Mouse (Mus musculus) stomach, embryonic 16.5 days (tissue): Measurements from ENCODE around the gene Gm16253. TPM values are rescaled to one million over a fixed set of nuclear protein-coding genes. Genes with fewer than 3 reads are reported as not detected.

Experiments used
- ATAC-seq: fragments of 200-750 bp; cut with Nextera tagmentation; 2 replicates; pipeline ENCODE4 v1.8.0; 2017; ENCODE audit warnings: moderate number of reproducible peaks, moderate TSS enrichment; ENCODE audit not compliant: insufficient read depth, low FRiP score
- H3K27ac ChIP-seq: fragments of 300-500 bp; sonication (generic); 2 replicates; pipeline ENCODE4 v1.5.1; 2014; ENCODE audit warnings: low read length
- H3K27me3 ChIP-seq: fragments of 300-500 bp; sonication (generic); 2 replicates; pipeline ENCODE4 v1.6.1; 2014; ENCODE audit warnings: low read length, control low read depth, mixed read lengths; ENCODE audit not compliant: control insufficient read depth, insufficient read depth
- H3K36me3 ChIP-seq: fragments of 300-500 bp; sonication (generic); 2 replicates; pipeline ENCODE4 v1.6.1; 2014; ENCODE audit warnings: low read length; ENCODE audit not compliant: control insufficient read depth, insufficient read depth
- H3K4me1 ChIP-seq: fragments of 300-500 bp; sonication (generic); 2 replicates; pipeline ENCODE4 v1.6.1; 2014; ENCODE audit warnings: low read length, control low read depth, mixed read lengths; ENCODE audit not compliant: control insufficient read depth, insufficient read depth
- H3K4me2 ChIP-seq: fragments of 300-500 bp; sonication (generic); 2 replicates; pipeline ENCODE4 v1.6.1; 2014; ENCODE audit warnings: low read depth, low read length, mixed read lengths
- H3K4me3 ChIP-seq: fragments of 300-500 bp; sonication (generic); replicated peaks from 2 replicates; pipeline ENCODE4 v1.5.1; 2014; ENCODE audit warnings: mild to moderate bottlenecking, low read length
- H3K9ac ChIP-seq: fragments of 300-500 bp; sonication (generic); 2 replicates; pipeline ENCODE4 v1.6.1; 2014; ENCODE audit warnings: low read length
- H3K9me3 ChIP-seq: fragments of 300-500 bp; sonication (generic); replicated peaks from 2 replicates; pipeline ENCODE4 v1.6.1; 2016; ENCODE audit warnings: low read length, control low read depth; ENCODE audit not compliant: control insufficient read depth
- WGBS: fragments of 180-500 bp; shearing (Covaris S2); extraction: QIAGEN DNeasy Blood & Tissue Kit; methylation state at CpG from one replicate; pipeline ENCODE4 v1.1.7; 2014; 5-methylcytosine and 5-hydroxymethylcytosine counted together
- polyA plus RNA-seq: library from polyadenylated mRNA; unstranded; fragments of >200 nt; fragmentation: Nextera tagmentation; extraction: Ambion mirVana; gene quantifications from 2 replicates; pipeline ENCODE4 v1.2.1, GENCODE M21; 2015

Gm16253 gene
- 0.89 and 1.1 TPM in 2 replicates for polyA plus RNA-seq

- peak; percentile 92 for ATAC-seq
- Histone ChIP-seq H3K4me1 (peaks cover 27% of the 10 kb centered on the region), H3K4me2 (peak within 1 kb of the TSS; percentile 52), H3K4me3 (peak within 1 kb of the TSS; percentile 22), H3K27ac (peak within 1 kb of the TSS; percentile 95), H3K36me3 (no peaks in the 10 kb centered on the region), H3K27me3 (no peaks in the 10 kb centered on the region), H3K9ac (peak within 1 kb of the TSS; percentile 55), H3K9me3 (no peaks in the 10 kb centered on the region)
- 13% methylated on average over 17 of the region's 17 CpGs for WGBS
Measured at GRCm38 (mm10) chr3:96576690-96577541, at the start of gene Gm16253. Gm16253 (plus strand) TSS chr3:96576984.

- H3K4me3 ChIP-seq: no peak overlapping the region
- H3K36me3 ChIP-seq: no peaks in the 10 kb centered on the region
- peaks cover 31% of the 10 kb centered on the region for H3K27me3 ChIP-seq
- H3K9me3 ChIP-seq: no peaks in the 10 kb centered on the region
- no peak for ATAC-seq
- 0 out of 2 replicates have a peak, but pooled peaks cover 6% of the 10 kb centered on the region for H3K4me1 ChIP-seq
- H3K4me2 ChIP-seq: no peak overlapping the region
- 51% methylated on average over 9 of the region's 9 CpGs for WGBS
- H3K9ac ChIP-seq: no peak overlapping the region
- H3K27ac ChIP-seq: no peak overlapping the region
Measured at GRCm38 (mm10) chr3:96528506-96528905, 48.3 kb upstream of the Gm16253 start.

- no peak for ATAC-seq
- H3K4me2 ChIP-seq: no peak overlapping the region
- no peak overlapping the region for H3K9ac ChIP-seq
- WGBS: 49% methylated on average over 7 of the region's 7 CpGs
- no peaks in the 10 kb centered on the region for H3K36me3 ChIP-seq
- 0 out of 2 replicates have a peak, but pooled peaks cover 4% of the 10 kb centered on the region for H3K4me1 ChIP-seq
- no peaks in the 10 kb centered on the region for H3K9me3 ChIP-seq
- H3K27me3 ChIP-seq: peaks cover 17% of the 10 kb centered on the region
- no peak overlapping the region for H3K4me3 ChIP-seq
- no peak overlapping the region for H3K27ac ChIP-seq
Measured at GRCm38 (mm10) chr3:96532050-96532449, 44.7 kb upstream of the Gm16253 start.

GRCm38 (mm10) chr3:96534300-96534699, 42.5 kb upstream of the Gm16253 start:
- no peak overlapping the region for H3K9ac ChIP-seq
- no peak overlapping the region for H3K27ac ChIP-seq
- H3K9me3 ChIP-seq: no peaks in the 10 kb centered on the region
- no peak overlapping the region for H3K4me2 ChIP-seq
- no peaks in the 10 kb centered on the region for H3K36me3 ChIP-seq
- ATAC-seq: no peak
- H3K4me3 ChIP-seq: no peak overlapping the region
- WGBS: 53% methylated on average over 2 of the region's 2 CpGs
- no peaks in the 10 kb centered on the region; the same call in 1 of the 2 replicates for H3K27me3 ChIP-seq
- H3K4me1 ChIP-seq: no peaks in the 10 kb centered on the region

GRCm38 (mm10) chr3:96539316-96539715, 37.5 kb upstream of the Gm16253 start:
- WGBS: 81% methylated on average over 2 of the region's 2 CpGs
- Histone ChIP-seq H3K4me2 (no peak overlapping the region), H3K9me3 (no peaks in the 10 kb centered on the region)

GRCm38 (mm10) chr3:96540740-96541139, 36.0 kb upstream of the Gm16253 start:
- ATAC-seq: no peak
- Histone ChIP-seq H3K27me3 (0 out of 2 replicates have a peak, but pooled peaks cover 4% of the 10 kb centered on the region), H3K4me3 (no peak overlapping the region), H3K9me3 (no peaks in the 10 kb centered on the region), H3K36me3 (no peaks in the 10 kb centered on the region), H3K4me1 (no peaks in the 10 kb centered on the region), H3K9ac (no peak overlapping the region), H3K27ac (no peak overlapping the region), H3K4me2 (no peak overlapping the region)
- WGBS: 51% methylated on average over 6 of the region's 6 CpGs

More at GRCm38 (mm10) chr3:96539316-96539715, 37.5 kb upstream of the Gm16253 start:
- Histone ChIP-seq H3K27me3 (0 out of 2 replicates have a peak, but pooled peaks cover 4% of the 10 kb centered on the region), H3K4me3 (no peak overlapping the region), H3K36me3 (no peaks in the 10 kb centered on the region), H3K27ac (no peak overlapping the region), H3K9ac (no peak overlapping the region), H3K4me1 (no peaks in the 10 kb centered on the region)
- ATAC-seq: no peak

- Histone ChIP-seq H3K9me3 (no peaks in the 10 kb centered on the region), H3K4me1 (no peaks in the 10 kb centered on the region), H3K36me3 (no peaks in the 10 kb centered on the region), H3K4me3 (no peak overlapping the region), H3K27ac (no peak overlapping the region), H3K27me3 (0 out of 2 replicates have a peak, but pooled peaks cover 4% of the 10 kb centered on the region), H3K9ac (peak overlapping the region; percentile 58), H3K4me2 (no peak overlapping the region)
- WGBS: 18% methylated on average over 14 of the region's 14 CpGs
- no peak for ATAC-seq
Measured at GRCm38 (mm10) chr3:96541328-96542078, 35.3 kb upstream of the Gm16253 start.

GRCm38 (mm10) chr3:96542554-96542953, 34.2 kb upstream of the Gm16253 start:
- no peak overlapping the region for H3K27ac ChIP-seq
- H3K4me2 ChIP-seq: no peak overlapping the region
- H3K4me3 ChIP-seq: no peak overlapping the region
- no peaks in the 10 kb centered on the region for H3K9me3 ChIP-seq
- 0 out of 2 replicates have a peak, but pooled peaks cover 4% of the 10 kb centered on the region for H3K27me3 ChIP-seq
- H3K9ac ChIP-seq: no peak overlapping the region
- ATAC-seq: no peak
- H3K4me1 ChIP-seq: no peaks in the 10 kb centered on the region
- H3K36me3 ChIP-seq: no peaks in the 10 kb centered on the region
- 74% methylated on average over 8 of the region's 8 CpGs for WGBS

- no peak for ATAC-seq
- Histone ChIP-seq H3K4me3 (no peak overlapping the region), H3K36me3 (no peaks in the 10 kb centered on the region), H3K4me2 (no peak overlapping the region), H3K9ac (no peak overlapping the region), H3K27ac (no peak overlapping the region), H3K4me1 (no peaks in the 10 kb centered on the region), H3K27me3 (0 out of 2 replicates have a peak, but pooled peaks cover 4% of the 10 kb centered on the region), H3K9me3 (no peaks in the 10 kb centered on the region)
- 84% methylated on average over 11 of the region's 11 CpGs for WGBS
Measured at GRCm38 (mm10) chr3:96543345-96543744, 33.4 kb upstream of the Gm16253 start.
